Mouse (Mus musculus): ENCODE measurements around the gene Casp12.
"Not testable (repeated sequence)": the region's sequence is repeated elsewhere in the genome, so short reads cannot be mapped to it uniquely, and the experiment has no call there.

The Casp12 gene

GRCm38 (mm10) chr9:5345291-5345898 lies at the start of gene Casp12:
TSS of gene Casp12 (plus strand) at chr9:5345430.
- no peak for DNase-seq (ENCODE audit: low read depth, low spot score)

GRCm38 (mm10) chr9:5296354-5297237 lies 48.6 kb upstream of the Casp12 start:
- DNase-seq (ENCODE audit: low read depth, low spot score), result no peak

GRCm38 (mm10) chr9:5298329-5299131 lies 46.7 kb upstream of the Casp12 start, which contains the start of gene Casp1:
TSS of gene Casp1 (plus strand) at chr9:5298517.
- DNase-seq (ENCODE audit: low read depth, low spot score), result no peak

GRCm38 (mm10) chr9:5299132-5299381 lies 46.2 kb upstream of the Casp12 start:
- DNase-seq (ENCODE audit: low read depth, low spot score), result no peak

- no peak for DNase-seq (ENCODE audit: low read depth, low spot score)
These were observed 36.7 kb upstream of the Casp12 start, which contains the start of gene Casp4 for GRCm38 (mm10) chr9:5308561-5308960. TSS of gene Casp4 (plus strand) at chr9:5308828.

- no peak for DNase-seq (ENCODE audit: low read depth, low spot score)
These were observed 35.1 kb upstream of the Casp12 start for GRCm38 (mm10) chr9:5310112-5310511.

- no peak for DNase-seq (ENCODE audit: low read depth, low spot score)
These were observed 33.8 kb upstream of the Casp12 start for GRCm38 (mm10) chr9:5311435-5311834.

- DNase-seq (ENCODE audit: low read depth, low spot score), result no peak
These were observed 17.0 kb upstream of the Casp12 start for GRCm38 (mm10) chr9:5328204-5328603.

- DNase-seq (ENCODE audit: low read depth, low spot score), result no peak
These were observed 12.8 kb upstream of the Casp12 start for GRCm38 (mm10) chr9:5332441-5332840.

- DNase-seq (ENCODE audit: low read depth, low spot score), result no peak
These were observed 11.8 kb upstream of the Casp12 start for GRCm38 (mm10) chr9:5333422-5333821.

GRCm38 (mm10) chr9:5343092-5343491 lies 2.1 kb upstream of the Casp12 start:
- DNase-seq (ENCODE audit: low read depth, low spot score), result no peak

- DNase-seq (ENCODE audit: low read depth, low spot score), result no peak
These were observed 1.1 kb upstream of the Casp12 start for GRCm38 (mm10) chr9:5344090-5344489.

- DNase-seq (ENCODE audit: low read depth, low spot score), result no peak
These were observed 2.2 kb downstream of the Casp12 start for GRCm38 (mm10) chr9:5347381-5347780.

GRCm38 (mm10) chr9:5353673-5354072 lies 8.4 kb downstream of the Casp12 start:
- no peak for DNase-seq (ENCODE audit: low read depth, low spot score)

GRCm38 (mm10) chr9:5356801-5357200 lies 11.6 kb downstream of the Casp12 start:
- DNase-seq (ENCODE audit: low read depth, low spot score), result no peak

GRCm38 (mm10) chr9:5393561-5393960 lies 48.3 kb downstream of the Casp12 start:
- DNase-seq (ENCODE audit: low read depth, low spot score), result no peak

- not testable (repeated sequence) for DNase-seq (ENCODE audit: low read depth, low spot score)
These were observed 50.6 kb downstream of the Casp12 start for GRCm38 (mm10) chr9:5395861-5396260.

- no peak for DNase-seq (ENCODE audit: low read depth, low spot score)
These were observed 65.8 kb downstream of the Casp12 start for GRCm38 (mm10) chr9:5410988-5411568.

- DNase-seq (ENCODE audit: low read depth, low spot score), result no peak
These were observed 67.3 kb downstream of the Casp12 start for GRCm38 (mm10) chr9:5412446-5413111.

GRCm38 (mm10) chr9:5417871-5418270 lies 72.6 kb downstream of the Casp12 start:
- no peak for DNase-seq (ENCODE audit: low read depth, low spot score)

All from retina, adult 2 months (tissue).